Mouse (Mus musculus) gastrocnemius, postnatal 14 days (tissue): ENCODE data around the gene Ikzf2. TPM values are rescaled to one million over a fixed set of nuclear protein-coding genes. Genes with fewer than 3 reads are reported as not detected.

Source experiments
- DNase-seq: peaks from one replicate; pipeline ENCODE4 v3.0.0; 2021; ENCODE audit warnings: mixed read lengths
- intact Hi-C: fragments of 180-260 bp; cut with DNase I; formaldehyde crosslinking; loops from one replicate; pipeline ENCODE4 v1.15.1; 2025; ENCODE audit warnings: low total_unique reads
- total RNA-seq, 2 experiments: library from RNA; stranded (reverse); gene quantifications; 2 replicates each; pipeline ENCODE4 v1.2.3; 2021

The Ikzf2 gene
- total RNA-seq, 2 experiments from 2014 or later = 7.2 to 7.4 TPM

DNA sequence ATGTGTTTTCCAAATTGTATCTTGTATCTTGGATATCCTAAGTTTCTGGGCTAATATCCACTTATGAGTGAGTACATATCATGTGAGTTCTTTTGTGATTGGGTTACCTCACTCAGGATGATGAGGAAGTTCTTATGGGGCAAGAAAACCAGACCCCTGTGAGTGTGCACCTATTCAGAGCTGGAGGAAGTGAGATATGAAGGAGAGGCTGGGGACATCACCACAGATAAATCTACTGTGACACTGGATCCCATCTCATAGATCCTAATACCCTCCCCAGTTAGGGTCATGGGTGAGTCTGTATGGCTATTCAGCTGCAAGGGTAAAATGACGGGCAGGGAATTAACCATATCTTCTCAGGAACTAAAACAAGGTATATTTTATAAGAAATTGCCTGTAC is 80.2 kb downstream of the Ikzf2 start:
- intact Hi-C loops = no loop called here
- DNase-seq = no peak

DNA sequence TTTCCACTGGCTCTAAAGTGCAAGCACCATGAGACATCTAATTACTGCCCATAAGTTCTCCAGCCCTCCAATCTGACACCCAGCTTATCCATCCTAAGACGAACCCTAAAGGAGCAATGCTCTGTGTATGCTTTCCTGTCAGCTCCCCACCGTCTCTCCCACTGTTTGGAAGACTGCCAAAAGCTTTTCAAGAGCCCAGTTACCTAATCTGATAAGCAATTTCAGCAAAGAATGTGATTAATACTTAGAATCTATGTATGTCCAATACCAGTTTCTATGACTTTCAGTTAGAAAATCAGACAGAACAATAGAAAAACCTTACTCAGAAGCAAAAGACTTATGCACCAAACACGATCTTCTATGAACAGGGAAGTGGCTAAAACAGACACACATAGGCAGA is 82.8 kb downstream of the Ikzf2 start:
- no peak for DNase-seq
- intact Hi-C loops = no loop called here

DNA sequence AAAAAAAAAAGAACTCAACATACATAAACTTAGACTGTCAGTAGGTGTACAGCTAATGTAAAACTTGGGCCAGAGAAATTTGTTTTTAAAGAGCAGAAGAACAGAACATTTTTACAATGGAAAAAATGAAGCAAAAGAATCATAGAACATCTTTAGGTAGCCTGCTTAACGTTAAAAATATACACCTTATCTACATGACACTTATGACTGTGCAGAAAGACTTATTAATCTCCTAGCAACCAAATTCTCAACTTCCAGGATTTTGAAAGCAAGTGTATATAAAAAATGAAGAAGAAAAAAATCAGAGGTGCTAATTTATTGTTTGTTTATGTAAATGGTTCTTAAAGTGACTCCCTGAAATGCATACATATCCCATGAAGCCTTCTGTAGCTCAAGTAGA is 86.1 kb downstream of the Ikzf2 start:
- no peak for DNase-seq
- intact Hi-C loops = no loop called here

DNA sequence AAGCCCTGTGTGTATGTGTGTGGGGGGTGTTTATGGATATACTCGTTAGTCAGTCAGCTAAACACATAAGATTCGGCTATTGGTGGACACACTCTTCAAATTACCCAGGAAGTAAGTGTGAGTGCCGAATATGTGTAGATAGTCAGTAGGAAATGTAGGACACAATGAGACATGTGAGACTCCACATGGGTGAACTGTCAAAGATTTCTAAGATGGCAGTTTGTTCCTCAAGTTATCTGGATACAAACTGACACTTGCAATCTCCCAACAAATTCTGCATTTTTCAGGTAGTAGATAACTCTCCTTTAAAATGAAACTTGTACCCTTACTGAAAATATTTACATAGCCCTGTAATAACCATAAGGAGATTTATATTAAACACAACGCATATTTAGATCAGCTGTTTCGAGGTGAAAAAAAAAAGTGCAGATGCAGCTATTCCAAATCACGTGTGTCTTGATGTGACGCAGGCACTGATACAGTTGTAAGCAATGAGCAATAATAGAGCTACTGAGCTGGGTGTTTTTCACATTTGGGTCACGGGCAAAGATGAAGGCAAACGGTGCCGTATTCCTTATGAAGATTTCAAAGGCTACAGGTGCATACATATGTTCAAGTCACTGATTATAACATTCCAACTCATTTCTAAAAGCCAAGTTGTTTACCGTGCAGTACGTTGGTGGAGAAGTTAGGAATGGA is 87.8 kb downstream of the Ikzf2 start:
- no peak for DNase-seq
- intact Hi-C loops = no loop called here

DNA sequence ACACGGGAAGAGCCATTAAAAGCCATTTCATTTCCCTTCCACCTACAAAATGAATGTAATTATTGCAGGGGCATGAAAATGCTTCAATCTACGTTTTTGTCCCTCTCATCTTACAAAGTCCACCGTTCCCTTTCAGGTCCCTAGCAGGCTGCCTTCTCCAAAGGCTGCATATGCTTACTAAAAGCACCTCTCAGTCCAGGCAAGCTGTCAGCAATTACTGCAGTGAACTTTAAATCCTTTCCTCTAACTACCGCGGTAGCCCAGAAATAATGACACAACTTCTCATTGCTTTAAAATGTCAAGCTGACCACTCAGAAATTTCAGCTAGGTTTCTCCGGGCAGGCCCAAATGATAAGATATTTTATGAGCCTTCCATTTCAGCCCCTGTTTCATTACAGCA is 95.2 kb downstream of the Ikzf2 start:
- DNase-seq = no peak
- intact Hi-C loops = no loop called here

DNA sequence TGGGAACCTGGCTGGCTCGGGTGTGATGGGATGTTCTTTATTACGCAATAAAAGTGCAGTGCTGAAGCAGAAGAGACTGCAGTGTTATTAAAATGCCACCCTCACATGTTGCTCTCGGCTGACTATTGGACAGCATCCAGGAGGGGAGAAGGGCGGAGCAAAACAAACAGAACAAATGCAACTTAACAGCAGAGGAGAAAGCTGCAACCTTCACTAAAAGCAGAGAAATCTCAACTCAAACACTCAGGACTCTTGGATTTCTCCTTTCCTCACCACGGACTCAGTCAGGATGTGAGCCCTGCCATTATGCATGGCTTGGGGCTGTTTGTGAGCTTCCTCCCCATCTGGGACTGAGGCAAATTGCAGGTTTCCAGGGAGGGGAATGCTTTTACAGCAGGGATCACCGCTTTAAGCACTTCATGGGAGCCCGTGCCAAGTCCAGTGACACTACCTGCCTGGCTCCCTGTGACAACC is 95.7 kb downstream of the Ikzf2 start:
- intact Hi-C loops = no loop called here
- no peak for DNase-seq

DNA sequence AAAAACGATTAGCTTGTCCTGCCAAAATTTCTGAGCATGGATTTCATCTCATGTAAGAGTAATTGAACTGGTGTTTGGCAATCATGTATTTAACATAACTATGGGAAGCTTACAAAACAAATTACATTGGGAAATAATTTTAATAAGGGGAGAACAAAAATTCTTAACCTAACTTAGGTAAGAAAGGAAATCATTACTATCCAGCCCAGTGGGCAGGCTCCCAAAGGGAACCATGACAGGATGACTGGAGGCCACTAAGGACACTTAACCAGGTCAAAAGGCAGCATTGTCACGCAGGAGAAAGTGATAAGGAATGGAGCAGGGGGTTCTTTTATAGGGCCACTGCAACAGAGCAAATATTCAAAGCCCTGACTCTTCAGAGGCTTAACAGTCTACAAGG is 101.5 kb downstream of the Ikzf2 start:
- intact Hi-C loops = no loop called here
- DNase-seq = no peak

DNA sequence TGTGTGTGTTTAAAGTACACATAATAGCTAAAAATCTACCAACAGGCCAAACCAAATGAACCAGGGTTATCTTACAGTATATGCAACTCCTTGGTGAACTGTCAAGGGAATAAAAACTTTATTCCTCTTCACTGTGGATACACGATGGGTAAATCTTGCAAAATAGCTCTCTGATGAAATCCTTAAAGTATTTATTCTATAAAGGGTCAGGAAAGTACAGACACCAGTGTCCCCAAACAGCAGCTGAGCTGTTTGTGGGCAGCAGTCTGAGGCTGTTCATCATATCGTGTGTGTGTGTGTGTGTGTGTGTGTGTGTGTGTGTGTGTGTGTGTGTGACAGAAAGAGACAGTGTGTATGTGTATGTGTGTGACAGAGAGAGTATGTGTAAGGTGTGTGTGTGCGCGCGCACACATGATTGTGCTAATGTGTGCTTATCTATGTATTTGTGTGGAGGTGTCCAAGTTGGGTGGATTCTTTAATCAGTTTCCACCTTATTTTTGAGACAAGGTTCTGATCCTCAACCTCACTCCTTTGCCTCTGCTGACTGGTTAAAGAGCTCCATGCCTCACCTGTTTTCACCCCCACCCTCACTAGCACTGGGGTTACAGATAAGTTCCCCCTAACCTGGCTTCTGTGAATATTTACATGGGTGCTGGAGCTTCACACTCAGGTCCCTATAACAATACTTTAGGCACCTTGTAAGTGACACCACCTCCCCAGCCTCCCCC is 102.9 kb downstream of the Ikzf2 start:
- no peak for DNase-seq
- intact Hi-C loops = no loop called here

DNA sequence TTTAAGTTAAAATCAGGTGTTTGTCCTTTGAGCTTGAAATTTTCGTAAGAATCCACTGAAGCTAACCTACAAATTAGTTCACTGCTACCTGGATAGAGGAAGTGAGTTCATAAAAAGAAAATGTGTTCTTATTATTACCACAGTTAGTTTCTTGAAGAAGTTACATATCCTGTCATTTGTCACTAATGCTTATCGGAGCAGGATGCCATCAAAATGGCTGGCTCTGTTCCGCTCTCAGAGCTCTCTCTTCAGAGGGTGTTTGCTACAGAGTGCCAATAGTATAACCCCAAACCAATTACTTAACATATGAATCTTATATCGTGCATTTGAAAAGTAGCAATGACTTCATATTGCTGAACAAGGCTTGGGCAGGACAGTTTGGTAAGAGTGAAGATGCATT is 108.1 kb downstream of the Ikzf2 start:
- no peak for DNase-seq

DNA sequence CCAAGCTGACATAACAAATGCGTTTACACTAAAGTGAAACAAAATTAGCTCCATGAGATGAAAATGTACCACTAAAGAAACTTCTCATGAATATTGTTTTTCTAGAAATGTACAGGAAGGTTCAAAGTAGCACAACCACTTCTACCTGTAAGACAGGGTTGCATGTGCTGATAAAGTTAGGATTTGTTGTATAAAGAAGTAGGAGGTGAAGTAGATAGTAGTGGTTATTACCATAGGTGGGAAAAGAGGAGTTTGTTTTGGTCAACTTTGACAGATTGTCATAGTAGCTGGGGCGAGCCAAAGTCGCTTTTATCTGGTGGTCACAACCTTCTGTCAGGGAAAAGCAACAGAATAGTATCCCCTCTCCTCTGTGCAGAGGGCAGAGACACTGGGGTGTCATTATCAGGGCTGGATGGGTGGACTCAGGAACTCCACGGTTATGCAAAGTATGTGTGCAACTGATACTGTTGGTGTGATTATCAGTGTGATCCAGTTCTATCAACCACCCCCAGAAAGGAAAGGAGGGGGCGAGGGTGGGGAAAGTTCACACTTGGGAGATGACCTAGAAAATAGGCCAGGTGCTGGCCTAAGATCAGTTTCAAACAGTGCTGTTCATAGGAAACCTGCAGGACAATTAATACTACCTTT is 127.5 kb downstream of the Ikzf2 start:
- intact Hi-C loops = no loop called here

More for the DNA sequence above, 108.1 kb downstream of the Ikzf2 start:
- intact Hi-C loops = no loop called here

DNA sequence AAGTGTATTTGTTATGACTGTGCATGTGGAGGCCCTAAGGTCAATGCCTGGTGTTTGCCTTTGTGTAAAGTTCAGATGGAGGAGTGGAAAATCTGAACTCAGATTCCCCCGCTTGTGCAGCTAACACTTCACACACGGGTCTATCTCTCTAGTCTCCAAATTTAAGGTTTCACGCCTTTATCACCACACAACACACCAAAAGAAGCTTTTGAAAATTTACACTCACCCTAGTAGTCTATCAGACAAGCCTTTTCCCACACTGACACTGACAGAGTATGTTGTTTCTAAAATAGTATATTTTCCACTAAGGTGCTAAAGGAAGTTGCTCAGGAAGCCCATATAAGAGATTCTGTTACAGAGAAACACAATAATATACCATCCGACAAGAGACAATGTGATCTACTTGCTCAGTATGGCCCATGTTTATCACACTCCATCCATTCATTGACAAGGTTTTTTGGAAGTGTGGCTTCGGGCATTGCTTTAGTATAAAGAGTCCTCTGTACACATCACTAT is 131.4 kb downstream of the Ikzf2 start:
- no peak for DNase-seq
- intact Hi-C loops = no loop called here

More for the DNA sequence above, 127.5 kb downstream of the Ikzf2 start:
- no peak for DNase-seq

DNA sequence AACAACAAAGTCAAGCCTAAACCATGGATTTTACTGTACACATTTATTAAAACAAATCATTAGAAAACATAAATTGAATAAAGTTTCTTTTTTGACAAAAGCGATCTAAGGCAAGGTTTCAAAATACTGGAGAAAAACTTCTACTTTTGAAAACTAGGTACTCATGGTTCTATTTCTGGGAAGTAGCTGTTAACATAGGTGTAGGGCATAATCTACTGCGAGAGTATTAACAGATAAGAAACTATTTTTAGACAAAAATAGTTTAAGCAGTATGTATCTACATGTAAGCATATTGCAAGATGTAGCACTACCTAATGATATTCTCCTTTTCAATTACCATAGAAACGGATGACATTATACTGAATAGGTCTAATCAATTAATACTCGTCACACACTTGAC is 137.1 kb downstream of the Ikzf2 start:
- intact Hi-C loops = no loop called here
- no peak for DNase-seq

DNA sequence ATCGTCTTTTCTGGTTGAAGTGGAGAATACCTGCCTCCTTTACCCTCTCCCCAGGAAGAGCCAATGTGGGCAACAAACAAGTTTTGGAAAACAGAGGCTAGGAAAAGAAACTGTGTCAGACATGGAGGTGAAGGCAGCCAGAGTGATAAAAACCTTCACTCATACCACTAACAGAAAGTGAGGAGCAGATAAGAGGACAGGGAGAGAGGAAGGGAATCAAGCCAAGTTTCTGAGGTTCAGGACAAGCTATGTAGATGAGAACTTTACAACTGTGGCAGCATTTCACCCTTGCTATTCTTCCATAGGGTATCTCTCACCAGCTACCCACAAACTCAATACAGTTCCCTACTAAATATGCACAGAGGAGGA is 141.2 kb downstream of the Ikzf2 start:
- no peak for DNase-seq
- intact Hi-C loops = no loop called here

DNA sequence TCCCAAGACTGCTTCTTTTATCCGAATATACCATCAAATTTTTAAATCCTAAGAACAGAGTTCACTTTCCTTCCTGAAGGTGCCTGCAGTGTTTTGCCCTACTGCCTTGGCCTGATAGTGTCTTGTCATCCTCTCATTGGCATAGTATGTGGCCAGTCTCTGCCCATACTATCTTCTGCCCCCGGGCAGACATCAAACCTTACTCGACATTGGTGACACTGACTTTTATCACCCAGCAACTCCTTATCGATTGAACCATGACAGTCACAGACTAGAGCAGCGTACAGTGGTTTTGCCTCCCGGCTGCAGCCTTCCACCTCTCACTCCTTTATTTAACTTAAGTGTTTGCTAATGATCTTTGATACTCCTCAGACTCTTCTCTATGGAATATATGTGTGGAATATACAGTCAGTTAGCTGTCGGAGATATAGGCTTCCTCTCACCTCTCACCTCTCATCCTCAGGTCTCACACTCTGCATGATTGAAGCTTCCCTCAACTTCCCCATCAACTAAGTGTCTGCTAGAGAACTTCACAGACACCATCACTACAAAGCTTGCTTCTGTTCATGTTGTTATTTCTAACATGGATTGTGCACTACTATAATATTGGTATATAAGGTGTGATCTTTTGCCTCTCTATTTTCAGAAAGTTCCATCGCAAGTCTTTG is 141.7 kb downstream of the Ikzf2 start:
- no peak for DNase-seq
- intact Hi-C loops = no loop called here

DNA sequence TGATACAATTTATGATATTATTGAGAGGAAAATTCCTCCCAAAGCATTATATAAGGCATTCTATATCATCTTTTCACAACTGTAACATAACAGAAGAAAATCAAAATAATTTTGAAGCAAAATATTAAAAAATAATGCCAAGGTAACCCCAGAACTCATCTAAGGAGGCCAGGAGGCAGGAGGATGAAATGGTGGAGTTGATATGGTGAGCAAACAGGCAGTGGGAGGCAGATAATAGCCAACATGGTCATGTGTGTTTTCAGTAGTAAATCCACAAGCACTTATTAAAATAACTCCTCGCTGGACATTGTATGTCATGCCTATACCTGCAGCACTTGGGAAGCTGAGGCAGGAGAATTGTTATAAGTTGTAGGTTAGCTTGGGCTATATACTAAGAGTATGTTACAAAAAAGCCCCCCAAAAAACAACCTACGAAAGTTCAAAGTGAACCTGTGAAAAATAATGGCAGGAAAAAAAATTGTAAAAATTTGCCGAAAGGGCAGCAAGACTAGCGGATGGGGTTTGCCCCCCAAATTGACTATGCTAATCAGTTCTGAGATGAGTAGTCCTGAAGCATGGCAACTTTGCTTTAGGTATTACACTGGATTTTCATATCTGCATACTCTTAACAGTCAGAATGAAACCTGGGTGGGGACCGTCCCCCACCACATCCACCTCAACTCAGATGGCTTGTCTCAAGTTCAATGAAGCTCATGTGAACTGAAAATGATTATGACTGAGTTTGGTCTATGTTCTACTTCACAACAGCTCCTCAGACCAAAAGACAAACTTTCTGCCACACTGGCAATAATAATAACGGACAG is 143.1 kb downstream of the Ikzf2 start:
- intact Hi-C loops = no loop called here
- DNase-seq = no peak

DNA sequence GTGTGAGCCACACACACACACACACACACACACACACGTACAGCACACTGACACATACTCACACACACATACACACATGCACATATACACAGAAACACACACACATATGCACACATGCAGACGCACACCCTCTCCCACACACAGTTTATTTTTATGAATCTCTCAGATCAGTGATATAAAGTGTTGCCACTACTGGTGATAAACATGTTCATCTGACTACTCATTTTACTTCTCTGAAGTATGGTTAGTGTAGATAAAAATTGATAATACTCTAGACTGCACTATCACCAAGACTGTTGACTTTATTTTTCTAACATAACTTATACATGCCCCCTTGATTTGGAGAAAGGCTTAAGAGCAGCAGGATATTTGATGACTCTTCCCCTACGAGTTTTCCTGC is 144.5 kb downstream of the Ikzf2 start:
- intact Hi-C loops = no loop called here
- no peak for DNase-seq

DNA sequence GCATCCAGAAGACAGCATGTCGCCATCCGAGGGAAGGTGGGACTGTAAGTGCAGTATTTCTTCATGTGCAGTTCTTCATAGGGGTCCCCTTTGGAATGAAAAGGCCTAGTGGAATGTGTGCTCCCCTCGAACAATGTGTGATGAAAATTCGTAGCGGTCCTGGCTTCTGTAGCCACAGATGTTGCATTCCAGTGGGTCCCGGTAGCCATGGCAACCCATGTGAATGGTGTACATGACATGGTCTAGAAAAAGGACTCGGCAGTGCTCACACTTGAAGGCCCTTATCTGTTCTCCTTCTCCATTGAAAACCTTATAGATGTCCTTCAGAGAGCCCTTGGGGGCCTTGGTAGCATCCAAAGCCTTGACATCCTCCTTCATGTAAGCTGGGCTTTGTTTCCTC is 148.4 kb downstream of the Ikzf2 start:
- no peak for DNase-seq
- intact Hi-C loops = no loop called here

DNA sequence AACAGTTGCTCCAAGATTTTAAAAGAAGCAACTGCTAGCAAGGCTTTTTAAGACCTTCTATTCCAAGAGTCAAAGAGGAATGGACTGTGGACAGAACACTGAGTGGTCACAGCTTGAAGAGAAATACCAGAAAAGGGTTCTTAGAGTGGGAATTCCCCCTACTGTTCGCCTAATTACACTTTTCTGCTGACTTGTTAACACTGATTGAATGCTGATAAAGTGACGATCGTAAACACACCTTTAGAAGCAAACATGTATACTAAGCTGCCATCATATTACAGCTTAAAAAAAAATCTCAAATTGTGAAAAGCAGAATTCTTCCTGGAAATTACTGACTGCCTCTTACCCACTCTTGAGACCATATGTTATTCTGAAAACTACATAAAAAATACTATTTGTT is 149.4 kb downstream of the Ikzf2 start:
- intact Hi-C loops = no loop called here
- no peak for DNase-seq

DNA sequence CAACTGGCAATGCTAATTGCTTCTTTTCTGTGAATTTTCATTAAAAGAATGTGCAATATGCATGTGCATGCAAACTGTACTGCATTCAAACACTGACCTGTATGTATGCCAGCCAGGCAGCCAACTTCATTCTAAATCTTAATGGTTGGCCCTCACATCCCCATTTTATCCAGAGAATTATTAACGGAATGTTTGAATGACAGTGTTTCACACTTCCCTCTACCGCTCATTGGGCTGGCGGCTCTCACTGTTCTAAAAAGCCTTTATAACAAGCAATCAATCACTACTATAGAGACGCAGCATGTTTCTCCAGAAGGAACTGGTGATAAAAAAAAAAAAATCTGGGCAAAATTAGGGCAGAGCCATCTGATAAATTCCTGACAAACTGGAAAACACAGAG is 151.5 kb downstream of the Ikzf2 start:
- intact Hi-C loops = no loop called here
- no peak for DNase-seq
